Mouse (Mus musculus): ENCODE data around the gene Kank1. TPM values are rescaled to one million over a fixed set of nuclear protein-coding genes. Genes with fewer than 3 reads are reported as not detected.

The Kank1 gene
- polyA plus RNA-seq, 1 experiment from 2014 or later = 66.9 TPM

DNA sequence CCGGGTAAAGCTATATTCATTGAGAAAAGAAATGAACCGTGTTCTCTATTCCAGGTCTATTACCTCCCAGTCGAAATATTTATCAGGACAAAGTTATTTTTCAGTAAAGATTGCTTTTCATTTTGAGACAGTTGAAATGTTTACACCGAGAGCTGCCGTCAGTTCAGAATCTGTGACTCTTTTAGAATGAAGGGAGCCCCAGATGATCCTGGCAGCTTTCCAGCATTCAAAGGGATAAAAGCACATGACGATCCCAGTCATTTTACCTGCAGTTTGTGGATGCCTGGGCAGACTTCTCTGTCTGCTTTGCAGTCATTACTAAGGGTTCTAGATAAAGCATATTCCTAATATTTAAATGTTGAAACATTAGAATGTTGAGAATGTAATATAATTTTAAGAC, 107.6 kb downstream of the Kank1 start:
- peaks cover 8% of the 10 kb centered on the region for H3K4me1 ChIP-seq (replicated peaks)
- no peak overlapping the region for H3K4me2 ChIP-seq
- H3K27ac ChIP-seq = no peak overlapping the region
- no peak for ATAC-seq (ENCODE audit: insufficient number of reproducible peaks, insufficient read depth, low FRiP score, low TSS enrichment, low read depth)
- H3K36me3 ChIP-seq = no peaks in the 10 kb centered on the region
- no peak overlapping the region for H3K4me3 ChIP-seq (replicated peaks)
- H3K9me3 ChIP-seq = no peaks in the 10 kb centered on the region
- WGBS = 68% methylated on average over 6 of the region's 6 CpGs
- H3K27me3 ChIP-seq = no peaks in the 10 kb centered on the region
- H3K9ac ChIP-seq (replicated peaks) = no peak overlapping the region

GRCm38 (mm10) chr19:25345972-25346371, 109.2 kb downstream of the Kank1 start:
- Histone ChIP-seq H3K4me1 (replicated peaks) (peaks cover 15% of the 10 kb centered on the region), H3K4me3 (replicated peaks) (no peak overlapping the region), H3K36me3 (no peaks in the 10 kb centered on the region), H3K4me2 (no peak overlapping the region), H3K27ac (no peak overlapping the region), H3K9me3 (no peaks in the 10 kb centered on the region), H3K9ac (replicated peaks) (no peak overlapping the region), H3K27me3 (no peaks in the 10 kb centered on the region)
- 90% methylated on average over 5 of the region's 5 CpGs for WGBS
- ATAC-seq (ENCODE audit: insufficient number of reproducible peaks, insufficient read depth, low FRiP score, low TSS enrichment, low read depth) = no peak

DNA sequence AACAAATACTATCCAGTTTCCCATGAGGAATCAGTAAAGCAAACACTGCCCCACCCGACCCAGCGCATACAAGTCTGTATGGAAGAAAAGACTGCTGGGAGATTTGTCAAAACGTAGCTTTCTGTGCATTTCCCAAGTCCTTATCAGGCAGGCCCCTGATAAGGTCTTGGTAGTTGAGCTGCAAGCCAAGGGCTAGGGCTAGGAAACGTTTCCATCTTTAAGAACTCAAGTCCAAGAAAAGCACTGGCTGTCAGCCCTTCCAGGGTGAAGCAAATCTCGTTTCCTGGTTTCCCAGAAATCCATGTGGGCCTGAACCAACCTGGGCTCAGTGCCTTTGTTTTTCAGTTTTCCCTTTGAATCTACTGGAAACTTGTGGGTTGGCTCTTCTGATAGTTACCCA, 110.7 kb downstream of the Kank1 start:
- no peak for ATAC-seq (ENCODE audit: insufficient number of reproducible peaks, insufficient read depth, low FRiP score, low TSS enrichment, low read depth)
- WGBS = 80% methylated on average over 5 of the region's 5 CpGs
- no peak overlapping the region for H3K4me3 ChIP-seq (replicated peaks)

GRCm38 (mm10) chr19:25351257-25351955, 114.6 kb downstream of the Kank1 start:
- peak overlapping the region; percentile 19 for H3K4me2 ChIP-seq
- H3K4me3 ChIP-seq (replicated peaks) = no peak overlapping the region
- ATAC-seq (ENCODE audit: insufficient number of reproducible peaks, insufficient read depth, low FRiP score, low TSS enrichment, low read depth) = peak; percentile 75; the same call in 1 of the 2 replicates
- WGBS = 39% methylated on average over 15 of the region's 15 CpGs
- peaks cover 22% of the 10 kb centered on the region for H3K4me1 ChIP-seq (replicated peaks)
- no peaks in the 10 kb centered on the region for H3K36me3 ChIP-seq
- H3K9ac ChIP-seq (replicated peaks) = no peak overlapping the region
- H3K27ac ChIP-seq = peak overlapping the region; percentile 18
- H3K9me3 ChIP-seq = no peaks in the 10 kb centered on the region
- H3K27me3 ChIP-seq = no peaks in the 10 kb centered on the region

More for the DNA sequence above, 110.7 kb downstream of the Kank1 start:
- no peaks in the 10 kb centered on the region for H3K9me3 ChIP-seq
- no peaks in the 10 kb centered on the region for H3K36me3 ChIP-seq
- peaks cover 30% of the 10 kb centered on the region for H3K4me1 ChIP-seq (replicated peaks)
- H3K27me3 ChIP-seq = no peaks in the 10 kb centered on the region
- no peak overlapping the region for H3K9ac ChIP-seq (replicated peaks)
- H3K4me2 ChIP-seq = no peak overlapping the region
- no peak overlapping the region for H3K27ac ChIP-seq

DNA sequence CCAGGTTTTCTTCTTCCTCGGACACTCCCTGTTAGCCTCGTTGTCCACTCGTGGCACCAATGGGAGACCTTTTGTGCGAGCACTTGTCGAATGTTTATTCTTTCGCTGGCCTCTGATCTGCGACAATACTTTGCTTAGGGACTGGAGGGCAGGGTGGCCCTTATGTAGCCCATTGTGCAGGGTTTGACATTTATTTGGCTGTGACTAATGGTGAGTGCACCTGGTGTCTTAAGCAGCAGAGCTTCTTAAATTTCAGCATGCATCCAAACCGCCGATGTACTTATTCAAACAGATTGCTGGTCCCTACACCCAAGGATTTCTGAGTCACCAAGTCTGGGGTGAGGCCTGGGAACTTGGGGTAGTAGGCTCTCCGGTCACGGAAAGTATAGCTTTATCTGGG, 120.3 kb downstream of the Kank1 start:
- whole genome bisulfite sequencing = 73% methylated on average over 11 of the region's 11 CpGs
- Histone ChIP-seq H3K4me1 (replicated peaks) (peaks cover 39% of the 10 kb centered on the region), H3K9me3 (no peaks in the 10 kb centered on the region), H3K27ac (no peak overlapping the region), H3K4me3 (replicated peaks) (no peak overlapping the region), H3K9ac (replicated peaks) (no peak overlapping the region), H3K36me3 (no peaks in the 10 kb centered on the region), H3K4me2 (no peak overlapping the region), H3K27me3 (no peaks in the 10 kb centered on the region; the same call in 1 of the 2 replicates)
- no peak for ATAC-seq (ENCODE audit: insufficient number of reproducible peaks, insufficient read depth, low FRiP score, low TSS enrichment, low read depth)

- ATAC-seq (ENCODE audit: insufficient number of reproducible peaks, insufficient read depth, low FRiP score, low TSS enrichment, low read depth) = no peak
- no peaks in the 10 kb centered on the region; the same call in 1 of the 2 replicates for H3K27me3 ChIP-seq
- peaks cover 43% of the 10 kb centered on the region for H3K4me1 ChIP-seq (replicated peaks)
- no peaks in the 10 kb centered on the region for H3K9me3 ChIP-seq
- H3K4me2 ChIP-seq = no peak overlapping the region
- H3K27ac ChIP-seq = no peak overlapping the region
- no peaks in the 10 kb centered on the region for H3K36me3 ChIP-seq
- H3K9ac ChIP-seq (replicated peaks) = no peak overlapping the region
- H3K4me3 ChIP-seq (replicated peaks) = no peak overlapping the region
- 55% methylated on average over 8 of the region's 8 CpGs for WGBS
These were observed 121.8 kb downstream of the Kank1 start for GRCm38 (mm10) chr19:25358486-25359120.

DNA sequence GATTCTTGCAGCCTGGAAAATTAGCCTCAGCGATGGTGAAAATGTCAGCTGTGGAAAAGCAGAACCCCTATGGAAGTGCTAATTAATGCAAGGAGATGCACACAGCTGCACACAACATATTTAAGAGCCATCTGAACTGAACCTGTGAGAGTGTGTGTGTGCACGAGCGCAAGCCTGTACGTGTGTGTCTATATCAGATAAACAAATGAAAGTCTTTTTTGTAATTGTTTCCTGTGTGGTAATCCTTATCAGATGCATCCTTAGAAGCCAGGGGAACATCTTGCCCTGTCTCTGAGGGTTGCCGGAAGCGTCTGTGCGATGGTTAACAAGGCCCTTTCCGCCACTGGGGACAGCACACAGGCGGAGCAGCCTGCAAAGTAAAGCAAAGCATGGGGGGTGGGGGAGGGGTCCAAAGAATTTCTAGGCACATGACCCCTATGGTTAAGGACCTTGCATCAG, 123.8 kb downstream of the Kank1 start:
- no peaks in the 10 kb centered on the region; the same call in 1 of the 2 replicates for H3K27me3 ChIP-seq
- no peak overlapping the region for H3K9ac ChIP-seq (replicated peaks)
- 37% methylated on average over 9 of the region's 9 CpGs for WGBS
- no peak overlapping the region; the same call in 1 of the 2 replicates for H3K27ac ChIP-seq
- H3K36me3 ChIP-seq = no peaks in the 10 kb centered on the region
- H3K4me3 ChIP-seq (replicated peaks) = no peak overlapping the region
- H3K9me3 ChIP-seq = no peaks in the 10 kb centered on the region
- ATAC-seq (ENCODE audit: insufficient number of reproducible peaks, insufficient read depth, low FRiP score, low TSS enrichment, low read depth) = no peak
- H3K4me2 ChIP-seq = no peak overlapping the region
- H3K4me1 ChIP-seq (replicated peaks) = peaks cover 43% of the 10 kb centered on the region

DNA sequence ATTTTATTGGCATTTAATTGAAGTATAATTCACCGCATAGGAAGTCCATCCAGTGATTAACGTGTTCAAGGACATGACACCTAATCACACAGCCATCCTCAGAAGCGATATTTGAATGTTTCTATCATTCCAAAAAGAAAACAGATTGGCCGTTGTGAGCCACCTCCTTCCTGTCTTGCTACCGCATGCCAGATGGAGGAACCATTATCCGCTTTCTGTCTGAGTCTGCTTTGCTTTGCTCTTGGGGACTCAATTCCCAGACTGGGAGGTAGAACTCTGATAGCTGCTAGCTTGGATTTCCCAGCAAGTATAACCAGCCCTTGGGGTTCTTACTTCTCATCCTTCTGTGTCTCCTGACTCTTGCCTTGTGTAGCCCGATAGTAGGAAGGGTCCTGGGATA, 125.2 kb downstream of the Kank1 start:
- ATAC-seq (ENCODE audit: insufficient number of reproducible peaks, insufficient read depth, low FRiP score, low TSS enrichment, low read depth) = no peak
- H3K4me3 ChIP-seq (replicated peaks) = no peak overlapping the region
- H3K9ac ChIP-seq (replicated peaks) = no peak overlapping the region
- 79% methylated on average over 7 of the region's 7 CpGs for WGBS
- no peaks in the 10 kb centered on the region; the same call in 1 of the 2 replicates for H3K27me3 ChIP-seq
- H3K36me3 ChIP-seq = no peaks in the 10 kb centered on the region
- no peak overlapping the region for H3K27ac ChIP-seq
- H3K4me2 ChIP-seq = no peak overlapping the region
- H3K4me1 ChIP-seq (replicated peaks) = peaks cover 43% of the 10 kb centered on the region
- no peaks in the 10 kb centered on the region for H3K9me3 ChIP-seq

DNA sequence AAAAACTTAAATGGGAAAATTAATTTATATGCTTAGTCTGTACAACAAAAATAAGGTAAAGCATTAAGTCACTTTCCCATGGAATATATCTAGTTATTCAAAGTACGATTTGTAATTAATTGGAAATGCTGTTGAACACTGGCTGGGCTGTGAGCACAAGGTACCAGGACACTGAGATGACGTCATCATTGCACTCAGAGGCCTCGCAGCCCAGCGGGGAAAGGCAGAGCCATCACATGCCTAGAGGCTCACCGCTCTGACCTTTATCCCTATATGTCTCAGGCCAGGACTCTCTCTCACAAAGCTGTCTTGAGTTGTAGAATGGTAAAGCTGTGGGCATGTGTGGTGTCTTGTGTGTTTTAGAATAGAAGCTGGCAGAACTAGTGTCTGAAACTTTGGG, 128.9 kb downstream of the Kank1 start:
- Histone ChIP-seq H3K27ac (no peak overlapping the region), H3K4me2 (no peak overlapping the region), H3K9me3 (no peaks in the 10 kb centered on the region), H3K4me1 (replicated peaks) (peaks cover 28% of the 10 kb centered on the region), H3K36me3 (no peaks in the 10 kb centered on the region), H3K27me3 (no peaks in the 10 kb centered on the region; the same call in 1 of the 2 replicates), H3K4me3 (replicated peaks) (no peak overlapping the region), H3K9ac (replicated peaks) (no peak overlapping the region)
- 82% methylated on average over 5 of the region's 5 CpGs for WGBS
- no peak for ATAC-seq (ENCODE audit: insufficient number of reproducible peaks, insufficient read depth, low FRiP score, low TSS enrichment, low read depth)

GRCm38 (mm10) chr19:25366620-25367019, 129.8 kb downstream of the Kank1 start:
- WGBS = 75% methylated on average over 12 of the region's 12 CpGs
- no peaks in the 10 kb centered on the region for H3K36me3 ChIP-seq
- H3K4me3 ChIP-seq (replicated peaks) = no peak overlapping the region

DNA sequence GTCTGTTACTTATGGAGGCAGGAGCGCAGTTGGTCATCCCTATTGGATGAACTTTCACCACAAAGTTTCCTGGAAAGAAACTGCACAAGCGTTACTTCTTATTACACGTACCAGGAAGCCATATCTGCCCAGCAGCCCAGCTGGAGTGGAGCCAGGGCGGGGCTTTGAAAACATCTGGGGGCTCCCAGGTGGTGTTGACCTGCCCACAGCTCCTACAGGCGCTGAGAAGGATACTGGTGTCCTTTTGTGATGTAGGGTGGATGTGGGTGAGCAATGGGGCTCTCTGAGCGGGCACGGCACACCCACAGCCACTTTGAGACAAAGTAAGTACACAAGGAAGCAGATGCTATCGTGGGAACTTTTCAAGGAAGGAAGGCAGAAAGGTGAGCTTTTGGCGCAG, 133.7 kb downstream of the Kank1 start:
- H3K4me2 ChIP-seq = no peak overlapping the region
- no peak for ATAC-seq (ENCODE audit: insufficient number of reproducible peaks, insufficient read depth, low FRiP score, low TSS enrichment, low read depth)
- peaks cover 28% of the 10 kb centered on the region for H3K4me1 ChIP-seq (replicated peaks)
- H3K4me3 ChIP-seq (replicated peaks) = no peak overlapping the region
- 85% methylated on average over 9 of the region's 9 CpGs for WGBS
- H3K36me3 ChIP-seq = no peaks in the 10 kb centered on the region
- no peaks in the 10 kb centered on the region for H3K27me3 ChIP-seq
- H3K9me3 ChIP-seq = no peaks in the 10 kb centered on the region
- H3K27ac ChIP-seq = no peak overlapping the region
- no peak overlapping the region for H3K9ac ChIP-seq (replicated peaks)

More at GRCm38 (mm10) chr19:25366620-25367019, 129.8 kb downstream of the Kank1 start:
- H3K9ac ChIP-seq (replicated peaks) = no peak overlapping the region
- no peaks in the 10 kb centered on the region for H3K27me3 ChIP-seq
- peaks cover 19% of the 10 kb centered on the region; the same call in 1 of the 2 replicates for H3K4me1 ChIP-seq (replicated peaks)
- ATAC-seq (ENCODE audit: insufficient number of reproducible peaks, insufficient read depth, low FRiP score, low TSS enrichment, low read depth) = no peak
- no peak overlapping the region for H3K4me2 ChIP-seq
- no peak overlapping the region for H3K27ac ChIP-seq
- H3K9me3 ChIP-seq = no peaks in the 10 kb centered on the region

All from limb, embryonic 12.5 days (tissue).